Mouse (Mus musculus) liver, embryonic 11.5 days (tissue): ENCODE results near the gene Patj. TPM values are rescaled to one million over a fixed set of nuclear protein-coding genes. Genes with fewer than 3 reads are reported as not detected.

Experiments
- ATAC-seq: fragments of 200-750 bp; cut with Nextera tagmentation; replicated peaks from 2 replicates; pipeline ENCODE4 v1.8.0; 2017; ENCODE audit warnings: moderate number of reproducible peaks, mild to moderate bottlenecking, moderate TSS enrichment, moderate library complexity; ENCODE audit not compliant: low FRiP score
- DNase-seq: peaks from one replicate; pipeline ENCODE4 v3.0.0-alpha.2; 2017; ENCODE audit warnings: low spot score
- H3K27ac ChIP-seq: fragments of 300-500 bp; sonication (generic); 2 replicates; pipeline ENCODE4 v1.5.1; 2014; ENCODE audit warnings: mild to moderate bottlenecking, low read depth, low read length, control low read depth
- H3K27me3 ChIP-seq: fragments of 300-500 bp; sonication (generic); replicated peaks from 2 replicates; pipeline ENCODE4 v1.6.1; 2014; ENCODE audit warnings: low read length, mixed read lengths; ENCODE audit not compliant: control insufficient read depth, insufficient read depth
- H3K36me3 ChIP-seq: fragments of 300-500 bp; sonication (generic); 2 replicates; pipeline ENCODE4 v1.6.1; 2014; ENCODE audit warnings: mild to moderate bottlenecking, low read length, moderate library complexity, mixed read lengths; ENCODE audit not compliant: control insufficient read depth, insufficient read depth
- H3K4me1 ChIP-seq: fragments of 300-500 bp; sonication (generic); replicated peaks from 2 replicates; pipeline ENCODE4 v1.6.1; 2014; ENCODE audit warnings: low read length, mixed read lengths; ENCODE audit not compliant: control insufficient read depth, insufficient read depth
- H3K4me2 ChIP-seq: fragments of 300-500 bp; sonication (generic); 2 replicates; pipeline ENCODE4 v1.6.1; 2014; ENCODE audit warnings: mild to moderate bottlenecking, control low read depth, moderate library complexity
- H3K4me3 ChIP-seq: fragments of 300-500 bp; sonication (generic); 2 replicates; pipeline ENCODE4 v1.5.1; 2014; ENCODE audit warnings: low read depth, low read length, control low read depth
- H3K9ac ChIP-seq: fragments of 300-500 bp; sonication (generic); 2 replicates; pipeline ENCODE4 v1.6.1; 2014; ENCODE audit warnings: low read depth, low read length, control low read depth
- H3K9me3 ChIP-seq: fragments of 300-500 bp; sonication (generic); 2 replicates; pipeline ENCODE4 v1.6.1; 2016; ENCODE audit warnings: low read length, inconsistent platforms, mixed read lengths; ENCODE audit not compliant: control insufficient read depth
- WGBS: fragments of 180-500 bp; shearing (Covaris S2); extraction: QIAGEN DNeasy Blood & Tissue Kit; methylation state at CpG from one replicate; pipeline ENCODE4 v1.1.7; 2014; 5-methylcytosine and 5-hydroxymethylcytosine counted together
- polyA plus RNA-seq: library from polyadenylated mRNA; unstranded; fragments of >200 nt; fragmentation: Nextera tagmentation; extraction: Ambion mirVana; gene quantifications from 2 replicates; pipeline ENCODE4 v1.2.1, GENCODE M21; 2014

The Patj gene
- polyA plus RNA-seq, 1 experiment from 2014 or later = 4.9 TPM

- DNase-seq (no peak), ATAC-seq (no peak)
- Histone ChIP-seq H3K4me2 (no peak overlapping the region), H3K9ac (no peak overlapping the region), H3K36me3 (no peaks in the 10 kb centered on the region), H3K9me3 (no peaks in the 10 kb centered on the region), H3K27me3 (no peaks in the 10 kb centered on the region), H3K4me1 (no peaks in the 10 kb centered on the region; the same call in 1 of the 2 replicates), H3K27ac (no peak overlapping the region), H3K4me3 (no peak overlapping the region)
- 95% methylated on average over 2 of the region's 2 CpGs for WGBS
These were observed 57.1 kb downstream of the Patj start for GRCm38 (mm10) chr4:98452725-98453124.

GRCm38 (mm10) chr4:98453231-98453630 is 57.6 kb downstream of the Patj start:
- Histone ChIP-seq H3K4me2 (no peak overlapping the region), H3K9me3 (no peaks in the 10 kb centered on the region), H3K9ac (no peak overlapping the region), H3K4me3 (no peak overlapping the region), H3K27me3 (no peaks in the 10 kb centered on the region), H3K27ac (no peak overlapping the region), H3K36me3 (no peaks in the 10 kb centered on the region), H3K4me1 (no peaks in the 10 kb centered on the region; the same call in 1 of the 2 replicates)
- DNase-seq = no peak
- no peak for ATAC-seq
- 56% methylated on average over 5 of the region's 5 CpGs for WGBS

- ATAC-seq (no peak), DNase-seq (no peak)
- no peaks in the 10 kb centered on the region for H3K27me3 ChIP-seq
- WGBS = 78% methylated on average over 2 of the region's 2 CpGs
- no peaks in the 10 kb centered on the region; the same call in 1 of the 2 replicates for H3K4me1 ChIP-seq
- no peak overlapping the region for H3K27ac ChIP-seq
- no peaks in the 10 kb centered on the region for H3K9me3 ChIP-seq
- no peak overlapping the region for H3K9ac ChIP-seq
- H3K4me2 ChIP-seq = no peak overlapping the region
- H3K36me3 ChIP-seq = no peaks in the 10 kb centered on the region
- no peak overlapping the region for H3K4me3 ChIP-seq
These were observed 59.8 kb downstream of the Patj start for GRCm38 (mm10) chr4:98455352-98455751.

GRCm38 (mm10) chr4:98455910-98456309 is 60.3 kb downstream of the Patj start:
- no peak overlapping the region for H3K4me2 ChIP-seq
- no peaks in the 10 kb centered on the region; the same call in 1 of the 2 replicates for H3K4me1 ChIP-seq
- H3K36me3 ChIP-seq = no peaks in the 10 kb centered on the region
- H3K4me3 ChIP-seq = no peak overlapping the region
- ATAC-seq (no peak), DNase-seq (no peak)
- no peaks in the 10 kb centered on the region for H3K27me3 ChIP-seq
- no peak overlapping the region for H3K9ac ChIP-seq
- no peak overlapping the region for H3K27ac ChIP-seq
- H3K9me3 ChIP-seq = no peaks in the 10 kb centered on the region
- 85% methylated on average over 8 of the region's 8 CpGs for WGBS

- no peaks in the 10 kb centered on the region for H3K27me3 ChIP-seq
- DNase-seq (no peak), ATAC-seq (no peak)
- H3K27ac ChIP-seq = no peak overlapping the region
- no peak overlapping the region for H3K4me2 ChIP-seq
- no peaks in the 10 kb centered on the region for H3K4me1 ChIP-seq
- WGBS = 83% methylated on average over 2 of the region's 2 CpGs
- H3K4me3 ChIP-seq = no peak overlapping the region
- H3K9me3 ChIP-seq = no peaks in the 10 kb centered on the region
- H3K36me3 ChIP-seq = no peaks in the 10 kb centered on the region
- no peak overlapping the region for H3K9ac ChIP-seq
These were observed 66.3 kb downstream of the Patj start for GRCm38 (mm10) chr4:98461804-98462341.

- H3K4me3 ChIP-seq = no peak overlapping the region
- H3K4me1 ChIP-seq = no peaks in the 10 kb centered on the region
- H3K36me3 ChIP-seq = no peaks in the 10 kb centered on the region
- no peak for ATAC-seq
- WGBS = 56% methylated on average over 1 of the region's 1 CpGs
- H3K4me2 ChIP-seq = no peak overlapping the region
- no peak for DNase-seq
- no peaks in the 10 kb centered on the region for H3K9me3 ChIP-seq
- no peak overlapping the region for H3K9ac ChIP-seq
- H3K27ac ChIP-seq = no peak overlapping the region
- H3K27me3 ChIP-seq = no peaks in the 10 kb centered on the region
These were observed 69.9 kb downstream of the Patj start for GRCm38 (mm10) chr4:98465476-98465875.

DNA sequence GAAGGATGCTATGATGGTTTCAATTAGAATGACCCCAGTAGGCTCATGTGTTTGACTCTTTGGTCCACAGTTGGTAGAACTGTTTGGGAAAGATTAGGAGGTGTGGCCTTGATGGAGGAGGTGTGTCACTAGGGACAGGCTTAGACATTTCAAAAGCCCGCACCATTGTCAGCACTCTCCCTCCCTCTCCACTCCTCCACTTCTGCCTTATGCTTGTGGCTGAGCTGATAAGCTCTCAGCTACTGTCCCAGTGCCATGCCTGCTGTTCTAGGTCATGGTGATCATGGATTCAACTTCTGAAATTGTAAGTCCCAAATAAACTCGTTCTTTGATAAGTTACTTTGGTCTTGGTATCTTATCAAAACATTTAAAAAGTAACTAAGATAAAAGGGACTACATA is 70.3 kb downstream of the Patj start:
- Histone ChIP-seq H3K36me3 (no peaks in the 10 kb centered on the region), H3K4me3 (no peak overlapping the region), H3K27me3 (no peaks in the 10 kb centered on the region), H3K4me2 (no peak overlapping the region), H3K9me3 (no peaks in the 10 kb centered on the region), H3K27ac (no peak overlapping the region), H3K9ac (no peak overlapping the region), H3K4me1 (no peaks in the 10 kb centered on the region)
- WGBS = 55% methylated on average over 2 of the region's 2 CpGs
- no peak for ATAC-seq
- DNase-seq = no peak

DNA sequence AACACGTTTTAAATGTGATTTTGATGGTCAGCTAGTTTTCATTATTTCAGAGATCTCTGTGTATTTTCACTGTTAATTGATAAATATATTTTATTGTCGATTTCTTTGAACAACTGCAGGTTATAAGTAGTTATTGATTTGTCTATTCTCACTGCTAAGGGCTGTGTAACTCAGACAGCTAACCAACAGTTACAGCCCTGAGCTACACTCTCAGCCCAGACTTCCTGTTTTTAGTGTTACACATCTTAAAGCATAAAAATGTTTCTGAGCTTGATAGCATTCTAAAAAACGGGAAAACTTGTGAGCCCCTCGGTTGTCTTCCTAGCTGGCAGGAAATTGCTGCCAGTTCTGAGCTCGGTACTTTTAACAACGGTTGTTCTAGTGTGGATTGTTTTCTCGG is 75.8 kb downstream of the Patj start:
- H3K27me3 ChIP-seq = no peaks in the 10 kb centered on the region
- H3K27ac ChIP-seq = no peak overlapping the region
- ATAC-seq = no peak
- no peak overlapping the region for H3K4me2 ChIP-seq
- WGBS = 64% methylated on average over 7 of the region's 7 CpGs
- DNase-seq = no peak
- H3K9me3 ChIP-seq = no peaks in the 10 kb centered on the region
- no peaks in the 10 kb centered on the region for H3K4me1 ChIP-seq
- no peaks in the 10 kb centered on the region for H3K36me3 ChIP-seq
- H3K4me3 ChIP-seq = no peak overlapping the region
- H3K9ac ChIP-seq = no peak overlapping the region

- no peak overlapping the region for H3K27ac ChIP-seq
- DNase-seq (no peak), ATAC-seq (no peak)
- no peaks in the 10 kb centered on the region for H3K27me3 ChIP-seq
- H3K36me3 ChIP-seq = no peaks in the 10 kb centered on the region
- H3K4me2 ChIP-seq = no peak overlapping the region
- H3K4me3 ChIP-seq = no peak overlapping the region
- H3K4me1 ChIP-seq = no peaks in the 10 kb centered on the region
- no peaks in the 10 kb centered on the region for H3K9me3 ChIP-seq
- no peak overlapping the region for H3K9ac ChIP-seq
- 72% methylated on average over 3 of the region's 3 CpGs for WGBS
These were observed 77.9 kb downstream of the Patj start for GRCm38 (mm10) chr4:98473491-98473890.
